Mouse (Mus musculus) midbrain, embryonic 12.5 days (tissue): ENCODE measurements around the gene Nfe2l1. TPM values are rescaled to one million over a fixed set of nuclear protein-coding genes. Genes with fewer than 3 reads are reported as not detected.

Experiments used
- ATAC-seq: fragments of 200-750 bp; cut with Nextera tagmentation; 2 replicates; pipeline ENCODE4 v1.8.0; 2017; ENCODE audit warnings: low read depth, moderate TSS enrichment, moderate library complexity; ENCODE audit not compliant: low FRiP score
- H3K27ac ChIP-seq: fragments of 300-500 bp; sonication (generic); replicated peaks from 2 replicates; pipeline ENCODE4 v1.5.1; 2016; ENCODE audit warnings: mild to moderate bottlenecking
- H3K27me3 ChIP-seq: fragments of 300-500 bp; sonication (generic); 2 replicates; pipeline ENCODE4 v1.6.1; 2016; ENCODE audit warnings: mild to moderate bottlenecking
- H3K36me3 ChIP-seq: fragments of 300-500 bp; sonication (generic); 2 replicates; pipeline ENCODE4 v1.6.1; 2016
- H3K4me1 ChIP-seq: fragments of 300-500 bp; sonication (generic); 2 replicates; pipeline ENCODE4 v1.6.1; 2016
- H3K4me2 ChIP-seq: fragments of 300-500 bp; sonication (generic); replicated peaks from 2 replicates; pipeline ENCODE4 v1.6.1; 2016; ENCODE audit warnings: mild to moderate bottlenecking, moderate library complexity
- H3K4me3 ChIP-seq: fragments of 300-500 bp; sonication (generic); 2 replicates; pipeline ENCODE4 v1.5.1; 2016; ENCODE audit warnings: mild to moderate bottlenecking
- H3K9ac ChIP-seq: fragments of 300-500 bp; sonication (generic); replicated peaks from 2 replicates; pipeline ENCODE4 v1.6.1; 2016; ENCODE audit warnings: mild to moderate bottlenecking, moderate library complexity
- H3K9me3 ChIP-seq: fragments of 300-500 bp; sonication (generic); 2 replicates; pipeline ENCODE4 v1.6.1; 2016; ENCODE audit warnings: mild to moderate bottlenecking
- WGBS: fragments of 180-500 bp; shearing (Covaris S2); methylation state at CpG from one replicate; pipeline ENCODE4 v1.1.7; 2016; 5-methylcytosine and 5-hydroxymethylcytosine counted together
- polyA plus RNA-seq: library from polyadenylated mRNA; unstranded; fragments of >200 nt; fragmentation: Nextera tagmentation; extraction: Ambion mirVana; gene quantifications from 2 replicates; pipeline ENCODE4 v1.2.1, GENCODE M21; 2016

Nfe2l1 gene
- polyA plus RNA-seq, 1 experiment from 2014 or later, result 80.9 TPM

DNA sequence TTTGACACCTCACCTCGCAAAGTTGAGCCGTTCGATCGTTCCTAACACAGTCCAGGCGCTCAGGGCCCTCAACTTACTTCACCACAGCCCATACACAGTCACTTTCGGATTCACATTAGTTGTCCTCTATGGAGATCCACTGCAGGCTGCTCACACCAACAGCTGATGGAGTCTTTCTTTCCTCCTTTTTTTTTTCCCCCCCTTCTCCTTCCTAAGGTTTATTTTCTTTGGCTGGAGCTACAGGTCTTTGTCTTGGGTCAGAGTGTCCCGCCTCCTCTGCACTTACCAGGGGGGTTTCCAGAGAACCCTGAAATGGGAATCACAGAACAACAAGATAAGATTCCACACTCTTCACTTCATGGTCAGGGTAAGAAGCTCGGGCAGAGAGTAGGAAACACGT lies 1.9 kb downstream of the Nfe2l1 start:
- no peak for ATAC-seq
- Histone ChIP-seq H3K27me3 (no peaks in the 10 kb centered on the region), H3K4me1 (peaks cover 62% of the 10 kb centered on the region), H3K9me3 (no peaks in the 10 kb centered on the region), H3K9ac (0 out of 2 replicates have a peak overlapping the region, but pooled peaks have one; percentile 20), H3K36me3 (peaks cover 29% of the 10 kb centered on the region), H3K27ac (no peak overlapping the region), H3K4me2 (peak overlapping the region; percentile 19), H3K4me3 (no peak overlapping the region)
- 84% methylated on average over 9 of the region's 9 CpGs for WGBS

DNA sequence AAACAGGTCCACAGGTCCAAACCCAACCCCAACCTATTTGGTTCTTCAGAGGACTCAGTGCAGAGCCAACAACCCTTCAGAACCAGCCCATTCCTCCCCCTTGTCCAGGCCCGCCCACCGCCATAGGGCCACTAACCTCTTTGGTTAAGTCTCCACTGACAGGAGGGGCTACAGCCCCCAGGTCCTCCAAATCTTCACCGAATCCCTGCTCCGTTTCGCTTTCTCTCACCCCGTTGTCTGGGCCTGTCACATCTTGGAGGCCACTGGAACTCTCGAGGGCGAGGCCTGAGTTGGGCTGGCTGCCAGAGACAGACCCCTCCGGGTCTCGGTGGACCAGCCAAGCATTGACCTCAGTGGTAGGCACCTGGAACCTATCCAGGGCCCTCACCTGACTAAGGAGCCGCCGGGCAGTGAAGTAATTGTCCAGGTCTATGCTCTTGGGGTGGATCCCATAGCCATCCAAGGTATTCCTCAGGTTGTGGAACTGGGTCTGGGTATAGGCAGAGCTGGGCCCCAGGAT lies 2.6 kb downstream of the Nfe2l1 start:
- Histone ChIP-seq H3K4me1 (peaks cover 68% of the 10 kb centered on the region), H3K4me2 (peak overlapping the region; percentile 96), H3K27ac (no peak overlapping the region), H3K4me3 (no peak overlapping the region), H3K9ac (peak overlapping the region; percentile 32), H3K27me3 (no peaks in the 10 kb centered on the region), H3K36me3 (peaks cover 36% of the 10 kb centered on the region), H3K9me3 (no peaks in the 10 kb centered on the region)
- WGBS, result 91% methylated on average over 12 of the region's 12 CpGs
- no peak for ATAC-seq

DNA sequence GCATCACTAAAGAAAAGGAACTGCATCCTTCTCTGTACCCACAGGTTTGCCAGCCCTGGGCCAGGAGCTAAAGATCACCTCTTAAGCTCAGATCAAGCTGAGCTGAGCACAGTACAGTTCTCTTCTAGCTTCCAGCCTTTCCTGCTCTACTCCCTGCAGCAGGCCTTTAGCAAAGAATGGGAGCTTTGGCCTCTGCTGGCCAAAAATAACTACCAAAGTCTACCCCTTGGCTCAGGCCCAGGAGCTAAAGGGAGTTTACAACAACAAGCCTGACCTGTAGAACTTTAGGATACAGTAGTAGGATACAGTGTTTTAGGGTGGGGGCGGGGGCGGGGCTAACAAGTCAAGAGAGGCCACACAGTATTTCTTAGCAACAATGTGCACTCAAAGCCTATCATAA lies 3.3 kb downstream of the Nfe2l1 start:
- H3K4me3 ChIP-seq, result peak overlapping the region; percentile 1; the same call in 1 of the 2 replicates
- H3K27ac ChIP-seq, result peak overlapping the region; percentile 2; the same call in 1 of the 2 replicates
- H3K36me3 ChIP-seq, result peaks cover 42% of the 10 kb centered on the region
- no peaks in the 10 kb centered on the region for H3K27me3 ChIP-seq
- peak overlapping the region; percentile 96 for H3K4me2 ChIP-seq
- H3K4me1 ChIP-seq, result peaks cover 68% of the 10 kb centered on the region
- WGBS, result 89% methylated on average over 2 of the region's 2 CpGs
- peak overlapping the region; percentile 17 for H3K9ac ChIP-seq
- H3K9me3 ChIP-seq, result no peaks in the 10 kb centered on the region
- ATAC-seq, result no peak

DNA sequence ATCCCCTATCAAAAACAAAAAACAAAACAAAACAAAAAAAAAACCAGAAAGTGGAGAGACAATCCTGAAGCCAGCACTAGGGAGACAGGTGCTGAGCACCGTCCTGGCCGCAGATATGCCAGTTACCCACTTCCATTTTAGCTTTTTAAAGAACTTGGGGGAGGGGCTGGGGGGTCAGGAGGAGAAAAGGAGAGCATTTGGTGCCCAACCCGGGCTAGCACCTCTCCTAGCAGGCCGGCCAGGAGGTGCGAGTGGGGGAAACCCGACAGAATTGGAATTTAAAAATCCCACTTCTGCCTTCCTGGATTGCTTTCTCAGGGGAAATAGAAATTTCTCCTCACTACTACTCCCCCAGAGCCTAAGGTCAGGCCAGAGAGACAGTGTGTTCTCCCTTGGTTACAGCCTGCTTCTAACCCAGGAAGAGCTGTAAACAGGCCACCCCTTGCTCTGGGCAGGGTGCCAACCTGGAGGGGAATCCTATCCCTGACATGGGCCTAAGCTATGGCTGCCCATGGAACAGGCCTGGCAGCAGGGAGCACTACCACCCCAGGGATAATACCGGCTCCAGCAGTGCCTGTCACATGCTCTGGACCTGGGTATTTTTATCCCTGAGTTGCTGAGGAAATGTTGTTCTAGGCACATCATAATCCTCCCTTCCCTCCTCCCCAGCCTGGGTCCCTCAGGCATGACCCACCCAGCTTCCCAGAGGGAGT lies 4.8 kb downstream of the Nfe2l1 start:
- peak overlapping the region; percentile 96 for H3K4me2 ChIP-seq
- no peaks in the 10 kb centered on the region for H3K27me3 ChIP-seq
- H3K27ac ChIP-seq, result peak overlapping the region; percentile 91
- peak overlapping the region; percentile 17 for H3K9ac ChIP-seq
- H3K9me3 ChIP-seq, result no peaks in the 10 kb centered on the region
- peaks cover 65% of the 10 kb centered on the region for H3K4me1 ChIP-seq
- no peak for ATAC-seq
- peak overlapping the region; percentile 5; the same call in 1 of the 2 replicates for H3K4me3 ChIP-seq
- peaks cover 57% of the 10 kb centered on the region for H3K36me3 ChIP-seq
- WGBS, result 42% methylated on average over 7 of the region's 7 CpGs

DNA sequence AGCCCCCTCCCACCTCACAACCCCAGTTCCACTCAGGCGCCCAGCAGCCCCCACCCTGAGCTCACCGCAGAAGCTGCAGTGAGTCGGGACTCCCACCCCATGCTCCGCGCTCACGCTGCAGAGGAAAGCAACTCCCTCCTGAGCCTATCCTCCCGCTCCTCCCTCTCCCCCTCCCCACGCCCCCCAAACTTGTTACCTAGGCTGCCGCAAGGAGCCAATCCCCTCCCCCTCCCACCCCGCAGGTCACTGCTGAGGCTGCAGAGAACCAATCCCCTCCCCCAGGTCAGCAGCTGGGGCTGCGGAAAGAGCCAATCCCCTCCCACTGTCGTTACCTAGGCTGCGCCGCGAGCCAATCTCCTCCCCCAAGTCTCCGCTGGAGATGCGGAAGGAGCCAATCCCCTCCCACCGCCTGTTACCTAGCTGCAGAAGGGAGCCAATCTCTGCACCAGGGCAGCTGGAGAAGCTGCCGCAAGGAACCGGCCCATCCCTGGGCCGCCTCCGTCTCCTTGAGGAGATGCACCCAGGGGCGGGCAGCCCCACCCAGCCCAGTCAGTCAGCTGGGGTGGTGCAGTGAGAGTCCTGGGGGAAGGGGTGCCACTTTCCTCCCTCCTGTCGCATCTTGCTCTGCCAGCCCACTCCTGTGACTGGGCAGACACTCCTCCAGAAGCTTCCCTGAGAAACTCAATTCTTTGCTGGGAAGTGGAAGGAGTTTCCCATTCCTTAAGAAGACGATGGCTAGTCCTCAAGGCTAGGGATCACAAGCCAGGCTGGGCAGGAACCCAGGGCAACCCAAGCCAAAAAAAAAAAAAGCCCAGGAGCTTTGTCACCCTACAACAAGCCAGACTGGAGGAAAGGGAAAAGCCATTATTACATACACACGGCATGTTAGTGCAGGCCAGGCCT lies 5.6 kb downstream of the Nfe2l1 start:
- no peaks in the 10 kb centered on the region for H3K27me3 ChIP-seq

DNA sequence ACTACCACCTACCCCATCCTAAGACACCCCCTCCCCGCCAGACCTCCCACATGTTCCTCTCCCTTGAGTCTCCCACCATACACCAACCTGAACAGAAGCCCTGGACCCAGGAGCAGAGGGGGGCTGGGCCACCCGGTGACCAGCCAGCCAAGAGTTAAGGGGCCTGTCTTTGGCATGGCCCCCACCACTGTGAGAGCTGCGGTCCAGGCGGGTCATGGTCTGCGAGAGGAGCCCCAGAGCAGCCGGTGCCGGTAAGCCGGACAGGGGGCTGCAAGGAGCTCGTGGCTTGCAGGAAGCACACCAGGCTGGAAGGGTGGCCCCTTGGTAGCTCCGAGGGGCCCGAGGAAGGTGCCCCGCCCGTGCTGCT lies 6.3 kb downstream of the Nfe2l1 start:
- peak overlapping the region; percentile 91 for H3K27ac ChIP-seq
- peak overlapping the region; percentile 50 for H3K4me3 ChIP-seq
- peak overlapping the region; percentile 61 for H3K9ac ChIP-seq
- no peaks in the 10 kb centered on the region for H3K27me3 ChIP-seq
- peaks cover 59% of the 10 kb centered on the region for H3K4me1 ChIP-seq
- no peaks in the 10 kb centered on the region for H3K9me3 ChIP-seq
- H3K4me2 ChIP-seq, result peak overlapping the region; percentile 96
- ATAC-seq, result peak; percentile 57
- peaks cover 72% of the 10 kb centered on the region for H3K36me3 ChIP-seq
- WGBS, result 5% methylated on average over 13 of the region's 13 CpGs

More for the DNA sequence above, 5.6 kb downstream of the Nfe2l1 start:
- ATAC-seq, result peak; percentile 91
- Histone ChIP-seq H3K4me2 (peak overlapping the region; percentile 96), H3K36me3 (peaks cover 65% of the 10 kb centered on the region), H3K9ac (peak overlapping the region; percentile 61), H3K4me1 (peaks cover 65% of the 10 kb centered on the region), H3K4me3 (peak overlapping the region; percentile 50), H3K9me3 (no peaks in the 10 kb centered on the region), H3K27ac (peak overlapping the region; percentile 91)
- WGBS, result 1% methylated on average over 26 of the region's 26 CpGs

DNA sequence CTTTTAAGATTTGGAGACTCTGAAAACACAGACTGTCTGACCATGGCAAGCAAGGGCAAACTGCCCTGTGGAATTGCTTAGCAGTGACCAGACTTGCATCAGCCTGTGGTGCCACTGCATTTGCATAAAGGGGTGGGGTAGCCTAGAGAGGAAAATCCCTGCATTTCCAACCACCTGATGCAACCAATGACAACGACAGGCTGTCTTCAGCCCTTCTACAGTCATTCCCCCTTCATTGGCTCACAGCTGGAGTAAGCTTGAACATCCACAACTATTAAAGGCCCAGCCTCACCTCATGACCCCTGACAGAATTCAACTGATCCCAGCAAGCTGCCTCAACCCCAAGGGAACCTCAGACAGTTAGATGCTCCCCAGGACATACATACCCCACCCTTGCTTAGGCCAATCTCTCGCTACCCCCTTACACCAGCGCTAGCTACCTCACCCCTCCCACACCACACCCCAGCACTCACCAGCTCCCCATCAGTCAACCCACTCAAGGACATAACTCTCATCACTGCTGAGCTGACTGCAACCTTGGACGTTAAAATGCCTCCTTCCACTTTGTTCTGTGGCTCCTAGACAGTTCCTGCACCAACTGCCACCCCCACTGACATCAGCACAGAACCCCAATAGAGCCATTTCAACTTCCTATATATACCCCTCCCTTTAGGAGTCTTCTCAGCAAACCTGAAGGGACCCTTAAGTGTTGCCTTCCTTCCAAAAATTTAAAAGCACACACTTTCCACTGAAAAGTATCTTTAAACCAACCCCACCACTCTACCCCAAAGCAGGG lies 6.9 kb downstream of the Nfe2l1 start:
- H3K4me3 ChIP-seq, result peak overlapping the region; percentile 50
- 38% methylated on average over 4 of the region's 4 CpGs for WGBS
- H3K36me3 ChIP-seq, result peaks cover 75% of the 10 kb centered on the region

DNA sequence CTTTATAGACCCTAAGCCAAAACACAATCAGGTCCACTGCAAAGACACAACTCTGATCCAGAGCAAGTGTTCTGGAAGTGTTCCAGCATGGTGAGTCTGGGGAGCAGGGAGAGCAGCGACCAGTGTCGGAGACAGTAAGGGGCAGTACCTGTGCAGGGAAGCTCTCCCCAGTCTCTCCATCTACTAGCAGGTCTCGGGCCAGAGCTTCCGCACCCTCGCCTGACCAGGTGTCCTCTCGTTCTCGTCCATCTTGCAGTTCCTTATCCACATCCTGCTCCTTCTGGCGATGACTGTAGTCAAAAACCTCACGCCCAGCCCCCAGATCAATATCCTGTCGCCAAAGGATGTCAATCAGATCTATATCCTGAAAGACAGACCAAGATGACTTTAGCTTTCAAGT lies 7.8 kb downstream of the Nfe2l1 start:
- H3K9me3 ChIP-seq, result no peaks in the 10 kb centered on the region
- no peak overlapping the region for H3K4me3 ChIP-seq
- no peak for ATAC-seq
- H3K9ac ChIP-seq, result no peak overlapping the region
- H3K27ac ChIP-seq, result no peak overlapping the region
- peaks cover 44% of the 10 kb centered on the region for H3K4me1 ChIP-seq
- peaks cover 75% of the 10 kb centered on the region for H3K36me3 ChIP-seq
- H3K27me3 ChIP-seq, result no peaks in the 10 kb centered on the region
- 90% methylated on average over 10 of the region's 10 CpGs for whole genome bisulfite sequencing
- no peak overlapping the region for H3K4me2 ChIP-seq

More for the DNA sequence above, 6.9 kb downstream of the Nfe2l1 start:
- peak overlapping the region; percentile 91; the same call in 1 of the 2 replicates for H3K27ac ChIP-seq
- H3K9me3 ChIP-seq, result no peaks in the 10 kb centered on the region
- H3K4me1 ChIP-seq, result peaks cover 53% of the 10 kb centered on the region
- H3K9ac ChIP-seq, result peak overlapping the region; percentile 61
- H3K27me3 ChIP-seq, result no peaks in the 10 kb centered on the region
- ATAC-seq, result no peak
- peak overlapping the region; percentile 96 for H3K4me2 ChIP-seq

DNA sequence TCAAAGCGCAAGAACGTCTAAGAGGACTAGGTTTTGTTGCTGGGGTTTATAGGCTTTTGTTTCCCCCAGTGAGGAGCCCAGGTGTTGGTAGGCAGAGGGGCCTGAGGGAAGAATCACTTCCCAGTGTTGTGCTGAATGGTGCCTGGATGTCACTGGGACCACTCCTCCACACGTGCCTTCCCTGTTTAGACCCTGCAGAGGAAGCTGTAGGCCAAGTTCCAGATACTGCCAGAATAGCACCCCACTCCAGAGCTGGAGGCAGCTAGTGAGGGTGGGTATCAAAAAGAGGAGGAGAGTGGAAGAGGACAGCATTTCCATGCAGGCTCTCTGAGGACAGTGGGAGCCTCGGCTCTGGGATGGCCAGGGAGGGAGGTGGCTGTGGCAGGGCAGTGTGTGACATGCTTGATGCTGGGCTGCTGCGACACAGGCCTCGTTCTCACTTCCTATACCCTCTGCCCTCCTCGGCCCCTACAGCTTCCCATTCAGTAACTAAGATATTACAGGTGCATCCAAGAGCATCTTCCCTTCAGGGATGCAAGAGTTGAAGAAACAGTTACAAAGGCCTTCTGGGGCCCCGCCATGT lies 11.5 kb downstream of the Nfe2l1 start:
- no peak overlapping the region for H3K4me3 ChIP-seq
- ATAC-seq, result no peak
- H3K4me1 ChIP-seq, result peaks cover 9% of the 10 kb centered on the region
- no peak overlapping the region for H3K4me2 ChIP-seq
- no peaks in the 10 kb centered on the region for H3K9me3 ChIP-seq
- H3K36me3 ChIP-seq, result peaks cover 78% of the 10 kb centered on the region
- no peaks in the 10 kb centered on the region for H3K27me3 ChIP-seq
- H3K9ac ChIP-seq, result no peak overlapping the region
- WGBS, result 88% methylated on average over 8 of the region's 8 CpGs
- H3K27ac ChIP-seq, result no peak overlapping the region

DNA sequence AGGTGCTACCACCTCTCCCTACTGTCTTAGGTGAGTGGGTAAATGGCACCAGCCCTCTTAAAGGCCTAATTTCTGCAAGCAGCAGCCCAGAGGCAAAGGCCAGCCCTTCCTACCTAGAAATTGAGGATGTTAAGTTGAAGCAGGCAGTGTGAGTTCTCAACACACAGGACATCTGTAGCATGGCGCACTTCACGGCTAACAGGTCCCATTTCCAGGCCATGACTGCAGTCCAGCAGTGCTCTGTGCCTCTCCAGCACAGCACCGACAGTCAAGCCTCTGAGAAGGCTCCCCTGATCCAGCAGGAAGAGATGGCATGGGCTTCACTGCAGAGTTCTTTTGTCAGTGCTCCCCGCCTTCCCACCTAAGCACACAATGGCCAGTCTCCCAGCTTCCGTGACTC lies 12.8 kb downstream of the Nfe2l1 start:
- no peaks in the 10 kb centered on the region for H3K27me3 ChIP-seq
- 62% methylated on average over 5 of the region's 5 CpGs for WGBS
- peak overlapping the region; percentile 52; the same call in 1 of the 2 replicates for H3K27ac ChIP-seq
- H3K4me3 ChIP-seq, result no peak overlapping the region
- no peaks in the 10 kb centered on the region for H3K4me1 ChIP-seq
- H3K9ac ChIP-seq, result no peak overlapping the region
- H3K9me3 ChIP-seq, result no peaks in the 10 kb centered on the region
- peaks cover 79% of the 10 kb centered on the region for H3K36me3 ChIP-seq
- no peak for ATAC-seq
- H3K4me2 ChIP-seq, result no peak overlapping the region

DNA sequence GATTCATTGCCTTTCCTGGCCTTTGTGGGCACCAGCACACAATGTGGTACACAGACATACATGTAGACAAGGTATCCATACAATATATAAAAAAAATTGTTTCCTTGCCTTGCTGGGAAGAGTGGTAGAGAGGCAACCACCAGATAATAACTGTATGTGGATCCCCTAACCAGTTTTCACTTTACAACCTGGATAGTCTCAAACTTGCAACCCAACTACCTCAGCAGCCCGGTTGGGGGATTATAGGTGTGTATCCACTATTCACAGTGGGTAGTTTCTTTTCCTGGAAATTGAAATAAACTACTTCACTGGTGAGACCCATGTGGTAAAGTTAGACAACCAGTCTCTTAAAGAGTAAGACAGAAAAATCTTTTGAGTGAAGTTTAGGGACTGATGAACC lies 13.3 kb downstream of the Nfe2l1 start:
- Histone ChIP-seq H3K9me3 (no peaks in the 10 kb centered on the region), H3K4me2 (no peak overlapping the region), H3K27me3 (no peaks in the 10 kb centered on the region), H3K4me3 (no peak overlapping the region), H3K9ac (no peak overlapping the region), H3K36me3 (peaks cover 80% of the 10 kb centered on the region), H3K27ac (0 out of 2 replicates have a peak overlapping the region, but pooled peaks have one; percentile 52), H3K4me1 (no peaks in the 10 kb centered on the region)
- no peak for ATAC-seq
- WGBS, result 92% methylated on average over 1 of the region's 1 CpGs
